Mouse (Mus musculus) bone marrow, adult 2 months (tissue): ENCODE data around the gene Lao1.

Experiments used
- CTCF ChIP-seq: fragments of 200-500 bp; IDR thresholded peaks from 2 replicates; pipeline ENCODE4 v1.5.1; 2011; ENCODE audit warnings: low read length, control low read depth; ENCODE audit not compliant: control insufficient read depth, insufficient read depth
- POLR2A ChIP-seq: fragments of 200-500 bp; IDR thresholded peaks from 2 replicates; pipeline ENCODE4 v1.6.1; 2011; ENCODE audit warnings: low read depth, mild to moderate bottlenecking, control low read depth, low read length, borderline replicate concordance; ENCODE audit not compliant: control insufficient read depth

DNA sequence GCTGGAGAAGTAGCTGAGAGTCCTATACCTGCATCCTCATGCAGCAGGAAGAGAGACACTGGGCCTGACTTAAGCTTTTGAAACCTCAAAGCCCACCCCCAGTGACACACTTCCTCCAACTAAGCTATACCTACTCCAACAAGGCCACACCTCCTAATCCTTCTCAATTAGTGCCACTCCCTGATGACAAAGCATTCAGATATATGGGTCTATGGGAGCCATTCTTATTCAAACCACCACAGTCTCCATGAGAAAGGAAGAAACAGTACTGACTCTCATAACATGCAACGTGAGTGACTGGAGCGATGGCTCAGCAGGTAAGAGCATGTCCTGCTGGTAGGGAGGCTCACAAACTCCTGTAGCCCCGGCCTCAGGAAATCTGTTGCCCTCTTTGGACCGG is 23.9 kb downstream of the Lao1 start:
- TF ChIP-seq CTCF, result no peak
- no peak for TF ChIP-seq POLR2A
